In the genomic region with DNA sequence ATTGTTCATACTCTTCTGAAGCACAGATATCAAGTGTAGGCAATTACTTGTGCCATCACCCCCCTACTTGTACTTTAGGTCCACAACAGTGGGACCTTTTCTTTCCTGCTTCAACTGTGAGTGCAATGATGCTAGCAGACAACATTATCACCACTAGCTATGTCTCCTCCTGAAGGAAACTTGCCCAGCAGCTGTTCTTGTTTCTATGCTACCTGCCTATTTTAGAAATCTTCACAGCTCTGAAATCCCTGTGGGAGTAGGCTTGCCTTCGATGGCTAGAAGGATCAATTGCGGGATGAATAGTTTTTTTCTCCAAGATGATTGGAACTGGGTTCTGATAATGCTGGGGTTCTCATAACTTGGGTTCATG, we compare ENCODE assay signal across 29 mouse cellular contexts.
DNase-seq lines count a peak whose midpoint lies in the region; ATAC-seq and TF ChIP-seq lines count a peak whose summit lies in the region.
"Had no signal": no experiment of that assay in that cellular context is flagged by ENCODE, and none has a peak within 500 bp of the region (broad histone marks: within the 10 kb centered on the region; RNA-seq: fewer than 3 reads in every experiment).

No protein-coding gene starts in this region.

- no peak for TF ChIP-seq POLR2A in cerebellum, adult 2 months (IDR thresholded peaks at IDR 0.05; ENCODE audit: borderline replicate concordance, insufficient read depth, low read length)

- no peak for ATAC-seq in heart, embryonic 16.5 days (replicated peaks; ENCODE audit: extremely low read depth, insufficient read depth, low FRiP score)
- no peak for ATAC-seq in midbrain, embryonic 11.5 days (ENCODE audit: low FRiP score)
- ATAC-seq: forebrain, postnatal 0 days; inflammation-experienced regulatory T-cells, adult 6 months had no signal

- H3K4me3 ChIP-seq in cerebellum, adult 2 months (replicated peaks; ENCODE audit: insufficient read depth, low read depth, low read length) = no peak overlapping the region
- no peak overlapping the region for H3K4me3 ChIP-seq in heart, embryonic 16.5 days (ENCODE audit: low read length)
- H3K4me3 ChIP-seq in midbrain, embryonic 11.5 days (ENCODE audit: low read depth, low read length) = no peak overlapping the region
- H3K4me3 ChIP-seq in midbrain, embryonic 10.5 days = no peak overlapping the region
- H3K4me3 ChIP-seq: erythroblast, embryonic 14.5 days; heart, embryonic 15.5 days; hindbrain, embryonic 15.5 days; limb, embryonic 13.5 days; lung, embryonic 15.5 days; midbrain, embryonic 12.5 days; myocyte; neural tube, embryonic 13.5 days had no signal

- no peak for TF ChIP-seq CTCF in cerebellum, adult 2 months (IDR thresholded peaks at IDR 0.05; ENCODE audit: borderline replicate concordance, insufficient read depth, low read depth, low read length)

- no peak overlapping the region for H3K4me2 ChIP-seq in heart, embryonic 16.5 days (ENCODE audit: low read depth, low read length)
- no peak overlapping the region for H3K4me2 ChIP-seq in midbrain, embryonic 11.5 days
- H3K4me2 ChIP-seq: heart, embryonic 15.5 days; hindbrain, embryonic 15.5 days; limb, embryonic 13.5 days; liver, embryonic 11.5 days; lung, embryonic 15.5 days; midbrain, embryonic 12.5 days; neural tube, embryonic 13.5 days had no signal

- whole genome bisulfite sequencing in cerebellum, adult 2 months = 82% methylated on average over 2 of the region's 2 CpGs
- WGBS in heart, embryonic 16.5 days = 88% methylated on average over 2 of the region's 2 CpGs
- WGBS in midbrain, embryonic 11.5 days = 90% methylated on average over 2 of the region's 2 CpGs
- 89% methylated on average over 2 of the region's 2 CpGs for WGBS in midbrain, embryonic 10.5 days

- no peaks in the 10 kb centered on the region for H3K36me3 ChIP-seq in heart, embryonic 16.5 days (ENCODE audit: control insufficient read depth, insufficient read depth)
- no peaks in the 10 kb centered on the region for H3K36me3 ChIP-seq in midbrain, embryonic 11.5 days (ENCODE audit: control insufficient read depth, insufficient read depth, low read length)
- H3K36me3 ChIP-seq in midbrain, embryonic 10.5 days = no peaks in the 10 kb centered on the region
- H3K36me3 ChIP-seq: heart, embryonic 15.5 days; hindbrain, embryonic 15.5 days; limb, embryonic 13.5 days; lung, embryonic 15.5 days; midbrain, embryonic 12.5 days; neural tube, embryonic 13.5 days had no signal

- H3K4me1 ChIP-seq in cerebellum, adult 2 months (ENCODE audit: control insufficient read depth, insufficient read depth, low read length) = peaks cover 30% of the 10 kb centered on the region
- peaks cover 27% of the 10 kb centered on the region for H3K4me1 ChIP-seq in heart, embryonic 16.5 days (ENCODE audit: control insufficient read depth, insufficient read depth, low read length)
- no peaks in the 10 kb centered on the region for H3K4me1 ChIP-seq in midbrain, embryonic 11.5 days (ENCODE audit: control insufficient read depth, insufficient read depth, low read length)
- 0 out of 2 replicates have a peak, but pooled peaks cover 3% of the 10 kb centered on the region for H3K4me1 ChIP-seq in midbrain, embryonic 10.5 days
- H3K4me1 ChIP-seq: limb, embryonic 13.5 days; lung, embryonic 15.5 days had no signal

- no peaks in the 10 kb centered on the region for H3K9me3 ChIP-seq in heart, embryonic 16.5 days (replicated peaks; ENCODE audit: control insufficient read depth, low read length)
- H3K9me3 ChIP-seq in midbrain, embryonic 11.5 days (ENCODE audit: control insufficient read depth, low read length) = no peaks in the 10 kb centered on the region
- H3K9me3 ChIP-seq in midbrain, embryonic 10.5 days (replicated peaks) = no peaks in the 10 kb centered on the region
- H3K9me3 ChIP-seq: heart, embryonic 15.5 days; hindbrain, embryonic 15.5 days; limb, embryonic 13.5 days; lung, embryonic 15.5 days; midbrain, embryonic 12.5 days; neural tube, embryonic 13.5 days had no signal

- no peak for DNase-seq in cerebellum, adult 2 months
- no peak for DNase-seq in cerebellum, postnatal 14 days
- no peak for DNase-seq in heart, adult 9 months (ENCODE audit: low spot score in 2 of 2)
- peak; percentile 51 for DNase-seq in midbrain, embryonic 11.5 days (ENCODE audit: low spot score, missing footprints)
- no peak for DNase-seq in midbrain, embryonic 10.5 days (ENCODE audit: low spot score)
- peak; percentile 60 for DNase-seq in telencephalon, adult 2 months (ENCODE audit: low read depth, low spot score)
- no peak for DNase-seq in adrenal gland, adult (ENCODE audit: inconsistent age in 2 of 2, low spot score in 1 of 2)
- DNase-seq: adrenal gland, postnatal 10 days; forebrain, postnatal 0 days; gastrocnemius, postnatal 14 days; heart, postnatal 4 days; kidney, adult 11 months; kidney, postnatal 14 days; right cerebral cortex, postnatal 4 days; thymus, adult 2 months; thymus, postnatal 36 days had no signal

- H3K27me3 ChIP-seq in cerebellum, adult 2 months (ENCODE audit: control insufficient read depth, insufficient read depth, low read length) = no peaks in the 10 kb centered on the region
- no peaks in the 10 kb centered on the region for H3K27me3 ChIP-seq in heart, embryonic 16.5 days (ENCODE audit: control insufficient read depth, insufficient read depth, low read length)
- no peaks in the 10 kb centered on the region for H3K27me3 ChIP-seq in midbrain, embryonic 11.5 days (ENCODE audit: control insufficient read depth, insufficient read depth, low read length)
- H3K27me3 ChIP-seq in midbrain, embryonic 10.5 days (ENCODE audit: low read depth, poor library complexity, severe bottlenecking) = no peaks in the 10 kb centered on the region
- H3K27me3 ChIP-seq: CH12.LX; heart, embryonic 15.5 days; hindbrain, embryonic 15.5 days; lung, embryonic 15.5 days; midbrain, embryonic 12.5 days; neural tube, embryonic 13.5 days had no signal

- peak overlapping the region; percentile 57 for H3K27ac ChIP-seq in cerebellum, adult 2 months (ENCODE audit: insufficient read depth, low read length)
- H3K27ac ChIP-seq in heart, embryonic 16.5 days (ENCODE audit: low read length) = peak overlapping the region; percentile 9; the same call in 1 of the 2 replicates
- H3K27ac ChIP-seq in midbrain, embryonic 11.5 days (ENCODE audit: low read depth, low read length) = no peak overlapping the region
- H3K27ac ChIP-seq in midbrain, embryonic 10.5 days (replicated peaks) = no peak overlapping the region
- H3K27ac ChIP-seq: limb, embryonic 13.5 days; lung, embryonic 15.5 days; midbrain, embryonic 12.5 days; stomach, postnatal 0 days had no signal

- H3K9ac ChIP-seq in heart, embryonic 16.5 days (ENCODE audit: low read length) = no peak overlapping the region
- no peak overlapping the region for H3K9ac ChIP-seq in midbrain, embryonic 11.5 days (ENCODE audit: low read length)
- H3K9ac ChIP-seq: forebrain, postnatal 0 days; heart, embryonic 15.5 days; hindbrain, embryonic 15.5 days; limb, embryonic 13.5 days; lung, embryonic 15.5 days; midbrain, embryonic 12.5 days; neural tube, embryonic 13.5 days had no signal

Comparison
In these comparisons a context has a peak if more than half of its experiments do, and no peak if none do; other contexts are left out.
1. DNase-seq: peak in midbrain, embryonic 11.5 days (single experiment) and telencephalon, adult 2 months (single experiment); none in cerebellum, adult 2 months (0 of 2), cerebellum, postnatal 14 days (0 of 2), heart, adult 9 months (0 of 2), midbrain, embryonic 10.5 days (single experiment) and adrenal gland, adult (0 of 2).
2. H3K27ac ChIP-seq: peak in cerebellum, adult 2 months (single experiment) and heart, embryonic 16.5 days (single experiment); none in midbrain, embryonic 11.5 days (single experiment) and midbrain, embryonic 10.5 days (single experiment).